30 mouse cellular contexts compared by ENCODE assay signal in genomic region chr12:103282936-103283335, GRCm38 (mm10). TPM values are rescaled to one million over a fixed set of nuclear protein-coding genes. Genes with fewer than 3 reads are reported as not detected.
DNase-seq lines count a peak whose midpoint lies in the region; ATAC-seq and TF ChIP-seq lines count a peak whose summit lies in the region.
"Had no signal": no experiment of that assay in that cellular context is flagged by ENCODE, and none has a peak within 500 bp of the region (broad histone marks: within the 10 kb centered on the region; RNA-seq: fewer than 3 reads in every experiment).

No protein-coding gene starts in this region.

- intact Hi-C loops in gastrocnemius, adult 2 months (cut with DNase I): no loop called here

- H3K27me3 ChIP-seq in kidney, adult 2 months (replicated peaks; ENCODE audit: control insufficient read depth, insufficient read depth, low read length): no peaks in the 10 kb centered on the region
- no peaks in the 10 kb centered on the region for H3K27me3 ChIP-seq in midbrain, embryonic 10.5 days (ENCODE audit: low read depth, poor library complexity, severe bottlenecking)
- no peaks in the 10 kb centered on the region for H3K27me3 ChIP-seq in midbrain, embryonic 13.5 days
- H3K27me3 ChIP-seq: embryonic facial prominence, embryonic 12.5 days; embryonic facial prominence, embryonic 15.5 days; hindbrain, embryonic 12.5 days; hindbrain, embryonic 15.5 days had no signal

- H3K36me3 ChIP-seq in kidney, adult 2 months (ENCODE audit: control insufficient read depth, insufficient read depth, low read length): no peaks in the 10 kb centered on the region
- no peaks in the 10 kb centered on the region for H3K36me3 ChIP-seq in midbrain, embryonic 10.5 days
- no peaks in the 10 kb centered on the region for H3K36me3 ChIP-seq in midbrain, embryonic 13.5 days
- H3K36me3 ChIP-seq: embryonic facial prominence, embryonic 12.5 days; embryonic facial prominence, embryonic 15.5 days; hindbrain, embryonic 12.5 days; hindbrain, embryonic 15.5 days had no signal

- peaks cover 14% of the 10 kb centered on the region; the same call in 1 of the 2 replicates for H3K4me1 ChIP-seq in kidney, adult 2 months (ENCODE audit: control insufficient read depth, insufficient read depth, low read length)
- peaks cover 4% of the 10 kb centered on the region; the same call in 1 of the 2 replicates for H3K4me1 ChIP-seq in midbrain, embryonic 10.5 days
- H3K4me1 ChIP-seq in midbrain, embryonic 13.5 days (replicated peaks): no peaks in the 10 kb centered on the region
- H3K4me1 ChIP-seq: embryonic facial prominence, embryonic 12.5 days; embryonic facial prominence, embryonic 15.5 days; hindbrain, embryonic 12.5 days; hindbrain, embryonic 15.5 days had no signal

- H3K27ac ChIP-seq in gastrocnemius, adult 2 months: peak overlapping the region; percentile 87
- no peak overlapping the region for H3K27ac ChIP-seq in kidney, adult 2 months (ENCODE audit: insufficient read depth, low read depth, low read length)
- H3K27ac ChIP-seq in midbrain, embryonic 10.5 days (replicated peaks): peak overlapping the region; percentile 30; the same call in 1 of the 2 replicates
- no peak overlapping the region for H3K27ac ChIP-seq in midbrain, embryonic 13.5 days
- H3K27ac ChIP-seq: embryonic facial prominence, embryonic 12.5 days; embryonic facial prominence, embryonic 15.5 days; hindbrain, embryonic 12.5 days; hindbrain, embryonic 15.5 days had no signal

- H3K9me3 ChIP-seq in midbrain, embryonic 10.5 days (replicated peaks): peaks cover 5% of the 10 kb centered on the region; the same call in 1 of the 2 replicates
- H3K9me3 ChIP-seq in midbrain, embryonic 13.5 days: peaks cover 8% of the 10 kb centered on the region; the same call in 1 of the 2 replicates
- H3K9me3 ChIP-seq: embryonic facial prominence, embryonic 12.5 days; embryonic facial prominence, embryonic 15.5 days; hindbrain, embryonic 15.5 days had no signal

- 61% methylated on average over 6 of the region's 6 CpGs for WGBS in kidney, adult 2 months
- WGBS in midbrain, embryonic 10.5 days: 74% methylated on average over 6 of the region's 6 CpGs
- WGBS in midbrain, embryonic 13.5 days: 68% methylated on average over 6 of the region's 6 CpGs

- no peak for ATAC-seq in midbrain, embryonic 13.5 days
- ATAC-seq: CD4-positive, CD25-positive, alpha-beta regulatory T cell, adult 4 months; forebrain, embryonic 14.5 days; forebrain, postnatal 0 days had no signal

- no peak overlapping the region for H3K4me3 ChIP-seq in gastrocnemius, adult 2 months
- no peak overlapping the region for H3K4me3 ChIP-seq in kidney, adult 2 months (ENCODE audit: insufficient read depth, low read depth, low read length)
- H3K4me3 ChIP-seq in midbrain, embryonic 10.5 days: no peak overlapping the region
- H3K4me3 ChIP-seq in midbrain, embryonic 13.5 days (replicated peaks): no peak overlapping the region
- H3K4me3 ChIP-seq: embryonic facial prominence, embryonic 12.5 days; embryonic facial prominence, embryonic 15.5 days; hindbrain, embryonic 12.5 days; hindbrain, embryonic 15.5 days had no signal

- peak; percentile 45 for DNase-seq in gastrocnemius, adult 2 months
- no peak for DNase-seq in gastrocnemius, postnatal 4 days (ENCODE audit: low spot score in 2 of 2)
- DNase-seq in kidney, adult 2 months: peak; percentile 28
- no peak for DNase-seq in kidney, adult 8-10 months
- no peak for DNase-seq in midbrain, embryonic 10.5 days (ENCODE audit: low spot score)
- DNase-seq in adrenal gland, postnatal 10 days: no peak
- DNase-seq: adrenal gland, adult 2 months; adrenal gland, postnatal 25 days; cerebellum, adult 11-12 months; cerebellum, adult 8-10 months; cerebellum, postnatal 14 days; forebrain, postnatal 0 days; heart, adult 11 months had no signal

- no peak overlapping the region for H3K4me2 ChIP-seq in midbrain, embryonic 13.5 days (replicated peaks)
- H3K4me2 ChIP-seq: embryonic facial prominence, embryonic 12.5 days; embryonic facial prominence, embryonic 15.5 days; heart, embryonic 11.5 days; hindbrain, embryonic 12.5 days; hindbrain, embryonic 15.5 days had no signal

- no peak for TF ChIP-seq CTCF in gastrocnemius, adult 2 months (IDR thresholded peaks at IDR 0.05)
- no peak for TF ChIP-seq CTCF in kidney, adult 2 months (conservative IDR thresholded peaks at IDR 0.05; ENCODE audit: insufficient read depth, insufficient read length, low read depth, low read length)

- no peak overlapping the region for H3K9ac ChIP-seq in midbrain, embryonic 13.5 days (replicated peaks)
- H3K9ac ChIP-seq: embryonic facial prominence, embryonic 12.5 days; embryonic facial prominence, embryonic 15.5 days; forebrain, postnatal 0 days; hindbrain, embryonic 12.5 days; hindbrain, embryonic 15.5 days had no signal

- no peak for TF ChIP-seq POLR2A in kidney, adult 2 months (IDR thresholded peaks at IDR 0.05; ENCODE audit: low read depth, low read length)

RNA-seq across cellular contexts. Expression of gene Fam181a, which starts 27.8 kb away (rescaled TPM):
- not detected for total RNA-seq in gastrocnemius, adult 2 months (2021)
- not detected for total RNA-seq in gastrocnemius, postnatal 4 days (2021)
- 0.05 and 0.08 TPM in 2 replicates for polyA plus RNA-seq in kidney, adult 2 months (2012; rRNA removed)
- polyA plus RNA-seq in midbrain, embryonic 10.5 days (2016; fragmentation: Nextera tagmentation; extraction: Ambion mirVana): 52.7 and 54.9 TPM in 2 replicates
- 19.4 and 21.1 TPM in 2 replicates for polyA plus RNA-seq in midbrain, embryonic 13.5 days (2015; fragmentation: Nextera tagmentation; extraction: Ambion mirVana)
- total RNA-seq in adrenal gland, postnatal 10 days (2021): not detected
- total RNA-seq: adrenal gland, adult 2 months; adrenal gland, postnatal 25 days; common myeloid progenitor, adult 5-6 weeks; gastrocnemius, postnatal 36 days; heart, adult 8-10 months; heart, postnatal 25 days; hematopoietic stem cell, adult 5-6 weeks; MEL had no signal
- polyA plus RNA-seq: C2C12; CD4-positive, CD25-positive, alpha-beta regulatory T cell, adult 4 months; embryonic facial prominence, embryonic 15.5 days; heart, embryonic 11.5 days; heart, postnatal 0 days; intestine, embryonic 14.5 days had no signal

RNA-seq across cellular contexts. Expression of gene Prima1, which starts 41.0 kb away (rescaled TPM):
- 10 to 100 TPM; 20.8 to 28.6 TPM for total RNA-seq in gastrocnemius, adult 2 months (2021)
- total RNA-seq in gastrocnemius, postnatal 4 days (2021): 1 to 10 TPM; 1.8 to 2.3 TPM
- polyA plus RNA-seq in kidney, adult 2 months (2012; rRNA removed): 6.5 and 6.6 TPM in 2 replicates
- 1.5 and 1.8 TPM in 2 replicates for polyA plus RNA-seq in midbrain, embryonic 10.5 days (2016; fragmentation: Nextera tagmentation; extraction: Ambion mirVana)
- 1.6 and 2.1 TPM in 2 replicates for polyA plus RNA-seq in midbrain, embryonic 13.5 days (2015; fragmentation: Nextera tagmentation; extraction: Ambion mirVana)
- total RNA-seq in adrenal gland, postnatal 10 days (2021): 1 to 10 TPM; 2.9 to 3.2 TPM
- total RNA-seq: common myeloid progenitor, adult 5-6 weeks; hematopoietic stem cell, adult 5-6 weeks; MEL had no signal
- polyA plus RNA-seq: C2C12; CD4-positive, CD25-positive, alpha-beta regulatory T cell, adult 4 months; heart, postnatal 0 days had no signal

Comparison
In these comparisons a context has a peak if more than half of its experiments do, and no peak if none do; other contexts are left out.
1. DNase-seq: peak in gastrocnemius, adult 2 months (single experiment) and kidney, adult 2 months (single experiment); none in gastrocnemius, postnatal 4 days (0 of 2), kidney, adult 8-10 months (0 of 2), midbrain, embryonic 10.5 days (single experiment) and adrenal gland, postnatal 10 days (single experiment).
2. H3K27ac ChIP-seq: peak in gastrocnemius, adult 2 months (single experiment) and midbrain, embryonic 10.5 days (single experiment); none in kidney, adult 2 months (single experiment) and midbrain, embryonic 13.5 days (single experiment).
3. RNA of gene Prima1, which starts 41.0 kb away (total RNA-seq): 20.8 to 28.6 TPM in gastrocnemius, adult 2 months; 2.9 to 3.2 TPM in adrenal gland, postnatal 10 days and 1.8 to 2.3 TPM in gastrocnemius, postnatal 4 days; every median in the first group is over 4 times any median in the second.